Mouse (Mus musculus) liver, adult (tissue): ENCODE measurements around the gene Hand1.

Source experiments
- GATA4 ChIP-seq: IDR thresholded peaks from 2 replicates; pipeline ENCODE4 v1.6.1; 2014; ENCODE audit warnings: mild to moderate bottlenecking, low read length; ENCODE audit not compliant: insufficient replicate concordance

Hand1 gene

GRCm38 (mm10) chr11:57786616-57787418, 45.8 kb downstream of the Hand1 start:
- no peak for TF ChIP-seq GATA4

- TF ChIP-seq GATA4, result no peak
These were observed 52.8 kb downstream of the Hand1 start for GRCm38 (mm10) chr11:57779824-57780223.
